Mouse (Mus musculus): ENCODE results near the gene AC140267.1. TPM values are rescaled to one million over a fixed set of nuclear protein-coding genes. Genes with fewer than 3 reads are reported as not detected.
A peak's percentile ranks its signal among the peaks of the same experiment; 100 is the strongest.

The AC140267.1 gene
- polyA plus RNA-seq (2017; shearing (Covaris generic)), result not detected

- ATAC-seq, result no peak
Measured at GRCm38 (mm10) chr15:80235535-80235934, at the start of gene AC140267.1. Gene AC140267.1, plus strand, starts transcription at chr15:80235835.

- no peak for ATAC-seq
Measured at GRCm38 (mm10) chr15:80188927-80189326, 46.7 kb upstream of the AC140267.1 start.

GRCm38 (mm10) chr15:80190075-80190474 lies 45.6 kb upstream of the AC140267.1 start:
- ATAC-seq, result no peak

GRCm38 (mm10) chr15:80191585-80192245 lies 43.9 kb upstream of the AC140267.1 start:
- peak; percentile 59 for ATAC-seq

DNA sequence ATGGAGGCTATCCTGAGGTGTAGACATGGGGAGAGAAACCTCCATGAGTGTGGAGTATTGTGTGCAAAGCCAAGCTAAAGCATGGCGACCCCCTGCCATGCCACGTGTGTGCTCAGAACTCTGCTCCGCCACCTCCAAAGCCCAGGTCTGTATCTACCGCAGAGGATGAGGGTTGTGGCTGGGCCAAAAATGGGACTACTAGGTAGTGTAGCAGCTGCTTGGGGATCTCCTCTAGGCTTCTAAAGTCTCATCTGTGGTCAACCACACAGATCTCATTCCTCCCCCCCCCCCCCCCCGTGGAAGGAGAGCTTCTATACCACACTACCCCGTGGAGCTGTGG lies 43.4 kb upstream of the AC140267.1 start:
- peak; percentile 86 for ATAC-seq

GRCm38 (mm10) chr15:80192847-80193246 lies 42.8 kb upstream of the AC140267.1 start:
- ATAC-seq, result no peak

DNA sequence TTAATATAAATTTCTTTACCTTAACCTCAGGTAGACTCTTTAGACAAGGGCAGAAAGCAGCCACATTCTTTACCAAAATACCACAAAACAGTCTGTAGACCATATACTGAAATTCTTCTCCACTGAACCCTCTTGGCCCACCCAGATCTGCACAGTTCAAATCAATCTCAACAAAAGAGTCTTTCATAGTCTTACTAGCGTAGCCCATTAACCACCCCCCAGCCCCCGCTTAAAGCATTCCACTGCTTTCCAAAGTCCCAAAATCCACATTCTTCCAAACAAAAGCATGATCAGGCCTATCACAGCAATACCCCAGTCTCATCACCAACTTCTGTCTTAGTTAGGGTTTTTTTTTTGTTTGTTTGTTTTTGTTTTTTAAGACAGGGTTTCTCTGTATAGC lies 36.1 kb upstream of the AC140267.1 start:
- ATAC-seq, result no peak

- no peak for ATAC-seq
Measured at GRCm38 (mm10) chr15:80202111-80202775, 33.4 kb upstream of the AC140267.1 start.

- ATAC-seq, result no peak
Measured at GRCm38 (mm10) chr15:80203406-80203805, 32.2 kb upstream of the AC140267.1 start.

GRCm38 (mm10) chr15:80206057-80206565 lies 29.5 kb upstream of the AC140267.1 start:
- ATAC-seq, result no peak

GRCm38 (mm10) chr15:80208446-80208845 lies 27.2 kb upstream of the AC140267.1 start:
- no peak for ATAC-seq

- ATAC-seq, result no peak
Measured at GRCm38 (mm10) chr15:80213688-80214087, 21.9 kb upstream of the AC140267.1 start.

- no peak for ATAC-seq
Measured at GRCm38 (mm10) chr15:80215716-80216479, 19.7 kb upstream of the AC140267.1 start.

DNA sequence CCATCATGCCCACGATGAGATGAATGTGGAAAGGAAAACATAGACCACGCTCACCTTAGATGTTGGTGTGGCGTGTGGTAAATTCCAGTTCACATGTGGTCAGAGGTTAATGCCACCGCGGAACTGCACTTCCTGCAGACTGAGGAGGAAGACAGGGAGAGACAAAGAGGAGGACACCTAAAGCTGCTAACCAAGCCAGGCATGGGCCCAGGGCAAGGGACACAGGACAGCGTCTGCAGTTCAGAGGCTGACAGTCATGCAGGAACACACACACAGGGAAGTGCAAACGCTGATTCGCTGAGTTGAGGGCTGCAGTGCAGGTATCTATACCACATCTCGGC lies 19.2 kb upstream of the AC140267.1 start:
- ATAC-seq, result peak; percentile 5

DNA sequence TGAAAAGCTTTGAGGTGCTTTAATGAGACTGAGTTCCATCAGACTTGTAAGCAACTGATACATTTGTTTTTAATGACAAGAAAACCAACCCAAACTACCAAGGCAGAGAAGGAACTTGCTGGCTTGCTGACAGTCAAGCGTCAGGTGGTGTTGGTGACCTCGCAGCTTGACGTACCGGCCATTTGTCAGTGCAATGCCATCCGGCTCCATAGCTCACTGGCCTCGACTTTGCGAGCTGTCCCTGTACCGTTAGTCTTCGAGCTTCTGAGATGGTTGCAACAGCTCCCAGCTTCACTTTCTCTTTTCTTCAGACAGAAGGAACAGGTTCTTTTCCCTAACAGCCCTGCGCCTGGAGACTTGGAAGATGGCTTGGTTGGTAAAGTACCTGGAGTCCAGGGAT lies 18.2 kb upstream of the AC140267.1 start:
- ATAC-seq, result no peak

DNA sequence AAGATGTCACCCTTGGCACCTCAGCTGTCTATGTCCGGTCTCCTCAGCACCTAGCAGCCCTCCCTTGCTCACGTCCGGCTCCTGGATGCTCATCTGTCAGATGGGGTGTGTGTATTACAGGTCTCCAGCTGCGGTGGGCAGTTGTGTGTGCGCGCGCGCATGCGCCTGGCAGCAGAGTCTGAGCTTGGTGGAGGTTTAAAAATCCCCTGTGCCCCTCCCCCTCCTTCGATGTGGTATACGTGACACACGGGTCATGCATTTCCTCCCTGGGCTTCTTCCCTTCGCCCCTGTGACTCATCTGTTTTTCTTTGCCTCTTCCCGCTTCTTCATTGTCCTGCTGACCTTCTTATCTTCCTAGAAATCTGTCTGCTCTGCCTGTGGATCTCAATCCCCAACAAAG lies 16.4 kb upstream of the AC140267.1 start:
- ATAC-seq, result peak; percentile 86

GRCm38 (mm10) chr15:80219705-80220657 lies 15.7 kb upstream of the AC140267.1 start:
- no peak for ATAC-seq

GRCm38 (mm10) chr15:80221031-80221430 lies 14.6 kb upstream of the AC140267.1 start:
- ATAC-seq, result no peak

- no peak for ATAC-seq
Measured at GRCm38 (mm10) chr15:80223751-80224150, 11.9 kb upstream of the AC140267.1 start.

DNA sequence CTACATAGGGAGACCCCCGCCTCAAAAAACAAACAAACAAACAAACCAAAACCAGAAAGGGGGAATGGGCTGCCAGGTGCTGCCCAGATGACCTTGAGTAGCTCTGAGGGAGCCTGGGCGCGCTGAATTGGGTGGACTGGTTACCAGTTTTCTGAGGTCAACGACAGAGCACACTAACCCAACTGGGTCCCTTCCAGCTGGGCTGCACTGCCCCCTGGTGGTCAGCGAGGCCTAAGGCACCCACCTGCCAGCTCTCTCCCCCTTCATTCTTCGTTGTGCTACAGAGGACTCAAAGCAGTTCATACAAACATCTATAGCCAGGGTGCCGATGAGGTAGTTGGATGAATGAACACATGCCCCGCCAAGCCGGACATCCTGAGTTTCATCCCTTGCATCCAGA lies 10.4 kb upstream of the AC140267.1 start:
- ATAC-seq, result peak; percentile 57

- ATAC-seq, result no peak
Measured at GRCm38 (mm10) chr15:80225796-80226195, 9.8 kb upstream of the AC140267.1 start.

- ATAC-seq, result no peak
Measured at GRCm38 (mm10) chr15:80228071-80228800, 7.4 kb upstream of the AC140267.1 start.
